Mouse (Mus musculus) liver, embryonic 12.5 days (tissue): Measurements from ENCODE around the gene Wnt10b. TPM values are rescaled to one million over a fixed set of nuclear protein-coding genes. Genes with fewer than 3 reads are reported as not detected.
"Not testable (repeated sequence)": the region's sequence is repeated elsewhere in the genome, so short reads cannot be mapped to it uniquely, and the experiment has no call there.

Experiments
- ATAC-seq: fragments of 200-750 bp; cut with Nextera tagmentation; 2 replicates; pipeline ENCODE4 v1.8.0; 2017; ENCODE audit warnings: moderate number of reproducible peaks, mild to moderate bottlenecking, moderate library complexity
- H3K27ac ChIP-seq: fragments of 300-500 bp; sonication (generic); 2 replicates; pipeline ENCODE4 v1.5.1; 2016; ENCODE audit warnings: mild to moderate bottlenecking
- H3K27me3 ChIP-seq: fragments of 300-500 bp; sonication (generic); replicated peaks from 2 replicates; pipeline ENCODE4 v1.6.1; 2016; ENCODE audit warnings: mild to moderate bottlenecking, moderate library complexity
- H3K36me3 ChIP-seq: fragments of 300-500 bp; sonication (generic); 2 replicates; pipeline ENCODE4 v1.6.1; 2016; ENCODE audit warnings: mild to moderate bottlenecking, moderate library complexity
- H3K4me1 ChIP-seq: fragments of 300-500 bp; sonication (generic); 2 replicates; pipeline ENCODE4 v1.6.1; 2016
- H3K4me2 ChIP-seq: fragments of 300-500 bp; sonication (generic); 2 replicates; pipeline ENCODE4 v1.6.1; 2016; ENCODE audit warnings: mild to moderate bottlenecking, moderate library complexity
- H3K4me3 ChIP-seq: fragments of 300-500 bp; sonication (generic); 2 replicates; pipeline ENCODE4 v1.5.1; 2016; ENCODE audit warnings: mild to moderate bottlenecking, moderate library complexity
- H3K9ac ChIP-seq: fragments of 300-500 bp; sonication (generic); 2 replicates; pipeline ENCODE4 v1.6.1; 2016; ENCODE audit warnings: mild to moderate bottlenecking, moderate library complexity
- H3K9me3 ChIP-seq: fragments of 300-500 bp; sonication (generic); replicated peaks from 2 replicates; pipeline ENCODE4 v1.6.1; 2016; ENCODE audit warnings: mild to moderate bottlenecking, moderate library complexity
- WGBS: fragments of 180-500 bp; shearing (Covaris S2); methylation state at CpG from one replicate; pipeline ENCODE4 v1.1.7; 2016; ENCODE audit not compliant: insufficient replicate concordance; 5-methylcytosine and 5-hydroxymethylcytosine counted together
- polyA plus RNA-seq: library from polyadenylated mRNA; unstranded; fragments of >200 nt; fragmentation: Nextera tagmentation; extraction: Ambion mirVana; gene quantifications from 2 replicates; pipeline ENCODE4 v1.2.1, GENCODE M21; 2016

The Wnt10b gene
- polyA plus RNA-seq, 1 experiment from 2014 or later: not detected

GRCm38 (mm10) chr15:98762201-98762621, 15.7 kb downstream of the Wnt10b start:
- whole genome bisulfite sequencing: 1% methylated on average over 22 of the region's 24 CpGs
- peak overlapping the region; percentile 93 for H3K4me3 ChIP-seq
- H3K27ac ChIP-seq: peak overlapping the region; percentile 68

GRCm38 (mm10) chr15:98754125-98754524, 23.8 kb downstream of the Wnt10b start:
- Histone ChIP-seq H3K4me3 (no peak overlapping the region), H3K27ac (no peak overlapping the region), H3K4me2 (no peak overlapping the region), H3K27me3 (no peaks in the 10 kb centered on the region), H3K36me3 (peaks cover 9% of the 10 kb centered on the region), H3K9ac (no peak overlapping the region), H3K4me1 (peaks cover 19% of the 10 kb centered on the region), H3K9me3 (no peaks in the 10 kb centered on the region)
- no peak for ATAC-seq
- 58% methylated on average over 2 of the region's 2 CpGs for WGBS

More at GRCm38 (mm10) chr15:98762201-98762621, 15.7 kb downstream of the Wnt10b start:
- Histone ChIP-seq H3K36me3 (peaks cover 15% of the 10 kb centered on the region), H3K9me3 (no peaks in the 10 kb centered on the region), H3K4me1 (peaks cover 28% of the 10 kb centered on the region), H3K4me2 (peak overlapping the region; percentile 100), H3K9ac (peak overlapping the region; percentile 87), H3K27me3 (peaks cover 34% of the 10 kb centered on the region)
- ATAC-seq: peak; percentile 72

- ATAC-seq: peak; percentile 87
These were observed 24.9 kb downstream of the Wnt10b start for GRCm38 (mm10) chr15:98753021-98753423.

GRCm38 (mm10) chr15:98749093-98749492, 28.9 kb downstream of the Wnt10b start:
- ATAC-seq: no peak
- no peak overlapping the region for H3K27ac ChIP-seq
- peaks cover 25% of the 10 kb centered on the region for H3K4me1 ChIP-seq
- no peak overlapping the region for H3K4me2 ChIP-seq
- no peak overlapping the region for H3K9ac ChIP-seq
- no peak overlapping the region for H3K4me3 ChIP-seq
- 0 out of 2 replicates have a peak, but pooled peaks cover 6% of the 10 kb centered on the region for H3K36me3 ChIP-seq
- H3K9me3 ChIP-seq: no peaks in the 10 kb centered on the region
- no peaks in the 10 kb centered on the region for H3K27me3 ChIP-seq
- 85% methylated on average over 2 of the region's 2 CpGs for WGBS

More at GRCm38 (mm10) chr15:98753021-98753423, 24.9 kb downstream of the Wnt10b start:
- no peak overlapping the region for H3K9ac ChIP-seq
- H3K27ac ChIP-seq: no peak overlapping the region
- no peaks in the 10 kb centered on the region for H3K27me3 ChIP-seq
- no peak overlapping the region for H3K4me3 ChIP-seq
- H3K36me3 ChIP-seq: peaks cover 9% of the 10 kb centered on the region; the same call in 1 of the 2 replicates
- WGBS: 54% methylated on average over 8 of the region's 8 CpGs
- H3K9me3 ChIP-seq: no peaks in the 10 kb centered on the region
- peaks cover 19% of the 10 kb centered on the region for H3K4me1 ChIP-seq
- H3K4me2 ChIP-seq: no peak overlapping the region

DNA sequence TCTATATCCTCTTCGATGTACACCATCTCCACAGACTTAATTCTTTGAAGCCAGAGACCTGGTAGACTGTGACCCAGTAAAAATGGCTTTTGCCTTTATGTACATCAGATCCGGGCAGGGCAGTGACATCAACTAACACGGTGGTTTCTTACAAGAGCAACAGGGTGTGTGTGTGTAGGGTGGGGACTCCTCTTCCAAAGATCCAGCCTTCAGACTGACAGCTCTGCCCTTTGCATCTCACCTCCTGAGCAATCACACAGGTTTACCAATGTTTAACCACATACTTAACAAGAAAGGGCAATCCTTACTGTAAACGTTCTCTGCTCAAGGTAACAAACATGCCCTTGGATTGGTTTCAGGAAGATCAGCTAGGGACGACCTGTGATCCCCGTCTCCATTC, 30.7 kb downstream of the Wnt10b start:
- peaks cover 8% of the 10 kb centered on the region; the same call in 1 of the 2 replicates for H3K4me1 ChIP-seq
- no peak overlapping the region for H3K9ac ChIP-seq
- WGBS: 74% methylated on average over 6 of the region's 6 CpGs
- H3K27me3 ChIP-seq: no peaks in the 10 kb centered on the region
- no peaks in the 10 kb centered on the region for H3K9me3 ChIP-seq
- no peak overlapping the region for H3K4me2 ChIP-seq
- H3K36me3 ChIP-seq: peaks cover 19% of the 10 kb centered on the region
- H3K27ac ChIP-seq: no peak overlapping the region
- no peak for ATAC-seq
- H3K4me3 ChIP-seq: no peak overlapping the region

DNA sequence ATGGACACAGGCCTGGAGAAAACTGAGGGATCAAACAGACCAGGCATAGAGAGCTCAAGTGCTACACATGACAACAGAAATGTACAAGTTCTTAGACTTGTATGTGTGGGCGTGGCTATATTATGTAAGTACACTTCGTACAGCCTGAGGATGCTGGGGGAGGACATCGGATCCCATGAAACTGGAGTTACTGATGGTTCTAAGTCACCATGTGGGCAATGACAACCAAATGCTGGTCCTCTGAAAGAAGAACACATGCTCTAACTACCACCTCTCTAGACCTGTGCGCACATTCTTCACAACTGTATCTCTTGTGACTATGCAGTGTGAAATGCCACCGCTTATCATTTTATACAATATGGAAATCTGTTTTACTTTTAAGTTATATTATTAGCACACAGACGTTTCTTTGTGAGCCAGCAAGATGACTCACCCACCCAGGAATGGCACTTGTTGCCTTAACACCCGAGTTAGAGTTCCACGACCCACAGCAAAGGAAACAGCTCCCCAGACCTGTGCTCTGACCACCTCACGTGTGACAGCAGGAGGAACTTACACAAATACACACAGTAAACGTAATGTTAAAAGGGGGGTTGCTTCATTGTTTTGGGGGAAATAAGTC, 31.5 kb downstream of the Wnt10b start:
- Histone ChIP-seq H3K4me2 (no peak overlapping the region), H3K4me3 (no peak overlapping the region), H3K9me3 (no peaks in the 10 kb centered on the region), H3K9ac (no peak overlapping the region), H3K4me1 (peaks cover 6% of the 10 kb centered on the region; the same call in 1 of the 2 replicates), H3K27me3 (no peaks in the 10 kb centered on the region), H3K27ac (no peak overlapping the region), H3K36me3 (peaks cover 24% of the 10 kb centered on the region)
- ATAC-seq: no peak
- WGBS: 75% methylated on average over 10 of the region's 10 CpGs

GRCm38 (mm10) chr15:98743863-98744262, 34.1 kb downstream of the Wnt10b start:
- H3K9me3 ChIP-seq, H3K4me3 ChIP-seq, H3K27me3 ChIP-seq, ATAC-seq, H3K9ac ChIP-seq, H3K4me2 ChIP-seq, H3K27ac ChIP-seq: not testable (repeated sequence)
- peaks cover 14% of the 10 kb centered on the region for H3K4me1 ChIP-seq
- 61% methylated on average over 3 of the region's 3 CpGs for WGBS
- peaks cover 44% of the 10 kb centered on the region for H3K36me3 ChIP-seq

DNA sequence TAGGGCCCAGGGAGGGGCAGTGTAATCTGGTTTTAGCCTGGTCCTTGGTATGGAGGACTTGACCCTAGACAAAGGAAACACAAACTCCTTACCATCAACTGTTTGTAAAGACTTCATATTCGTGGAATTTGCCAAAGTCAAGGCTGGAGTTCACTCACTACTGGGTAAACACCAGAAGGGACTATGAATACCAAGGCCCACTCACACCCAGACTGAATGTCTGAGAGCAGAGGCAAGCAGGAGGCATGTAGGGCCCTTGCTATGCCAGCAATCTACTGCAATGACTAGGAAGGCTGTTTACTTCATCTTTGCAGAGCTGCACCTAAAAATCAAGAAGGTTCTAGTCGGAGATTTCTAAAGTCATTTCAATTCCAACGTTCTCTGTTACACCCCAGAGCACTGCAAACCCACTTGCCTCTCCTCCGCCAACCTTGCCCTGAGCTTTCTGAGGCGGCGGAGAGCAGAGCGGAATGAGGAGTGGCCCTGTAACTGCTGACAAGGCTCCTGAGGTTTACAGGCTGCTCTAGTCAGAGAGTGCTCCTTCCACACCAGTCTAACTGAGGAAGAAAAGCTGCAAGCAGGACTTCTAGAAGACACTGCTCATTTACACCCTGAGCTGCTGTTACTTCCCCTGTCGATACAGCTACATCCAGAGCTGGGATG, 35.1 kb downstream of the Wnt10b start:
- Histone ChIP-seq H3K27me3 (no peaks in the 10 kb centered on the region), H3K27ac (no peak overlapping the region), H3K4me1 (peaks cover 14% of the 10 kb centered on the region), H3K9me3 (no peaks in the 10 kb centered on the region), H3K9ac (no peak overlapping the region), H3K4me2 (no peak overlapping the region), H3K36me3 (peaks cover 51% of the 10 kb centered on the region), H3K4me3 (no peak overlapping the region)
- WGBS: 80% methylated on average over 8 of the region's 8 CpGs
- ATAC-seq: no peak

GRCm38 (mm10) chr15:98740219-98740618, 37.7 kb downstream of the Wnt10b start:
- Histone ChIP-seq H3K36me3 (peaks cover 68% of the 10 kb centered on the region), H3K4me3 (no peak overlapping the region), H3K27me3 (no peaks in the 10 kb centered on the region), H3K4me1 (peaks cover 9% of the 10 kb centered on the region), H3K27ac (no peak overlapping the region), H3K9me3 (no peaks in the 10 kb centered on the region), H3K9ac (no peak overlapping the region), H3K4me2 (no peak overlapping the region)
- 74% methylated on average over 8 of the region's 8 CpGs for WGBS
- ATAC-seq: no peak

DNA sequence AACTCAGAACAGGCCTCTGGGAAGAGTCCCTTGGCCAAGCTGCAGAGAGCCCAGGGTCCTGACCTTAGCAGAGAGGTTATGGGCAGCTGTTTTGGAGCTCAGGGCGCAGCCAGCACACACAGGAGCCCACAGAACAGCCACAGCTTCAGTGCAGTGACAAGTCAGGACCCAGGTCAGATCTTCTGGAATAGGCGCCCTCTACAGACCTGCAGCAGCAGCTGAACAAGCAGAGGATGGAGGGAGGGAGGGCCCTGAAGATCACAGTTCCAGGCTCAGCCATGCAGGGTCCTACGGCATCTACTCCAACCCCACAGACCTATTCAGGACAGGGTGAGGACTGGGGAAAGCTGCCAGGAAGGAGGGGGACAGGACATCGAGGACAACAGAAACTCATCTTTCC, 39.2 kb downstream of the Wnt10b start:
- peak; percentile 42 for ATAC-seq
- no peak overlapping the region for H3K9ac ChIP-seq
- H3K4me2 ChIP-seq: no peak overlapping the region
- no peaks in the 10 kb centered on the region for H3K27me3 ChIP-seq
- WGBS: 59% methylated on average over 4 of the region's 4 CpGs
- peaks cover 18% of the 10 kb centered on the region for H3K4me1 ChIP-seq
- H3K4me3 ChIP-seq: no peak overlapping the region
- peak overlapping the region; percentile 50 for H3K27ac ChIP-seq
- peaks cover 65% of the 10 kb centered on the region for H3K36me3 ChIP-seq
- no peaks in the 10 kb centered on the region for H3K9me3 ChIP-seq

GRCm38 (mm10) chr15:98737881-98738280, 40.1 kb downstream of the Wnt10b start:
- H3K36me3 ChIP-seq: peaks cover 61% of the 10 kb centered on the region
- peak overlapping the region; percentile 46; the same call in 1 of the 2 replicates for H3K27ac ChIP-seq
- H3K4me3 ChIP-seq: no peak overlapping the region
- no peaks in the 10 kb centered on the region for H3K9me3 ChIP-seq
- no peak overlapping the region for H3K4me2 ChIP-seq
- no peaks in the 10 kb centered on the region for H3K27me3 ChIP-seq
- H3K4me1 ChIP-seq: peaks cover 27% of the 10 kb centered on the region
- no peak overlapping the region for H3K9ac ChIP-seq
- ATAC-seq: peak; percentile 42; the same call in 1 of the 2 replicates

DNA sequence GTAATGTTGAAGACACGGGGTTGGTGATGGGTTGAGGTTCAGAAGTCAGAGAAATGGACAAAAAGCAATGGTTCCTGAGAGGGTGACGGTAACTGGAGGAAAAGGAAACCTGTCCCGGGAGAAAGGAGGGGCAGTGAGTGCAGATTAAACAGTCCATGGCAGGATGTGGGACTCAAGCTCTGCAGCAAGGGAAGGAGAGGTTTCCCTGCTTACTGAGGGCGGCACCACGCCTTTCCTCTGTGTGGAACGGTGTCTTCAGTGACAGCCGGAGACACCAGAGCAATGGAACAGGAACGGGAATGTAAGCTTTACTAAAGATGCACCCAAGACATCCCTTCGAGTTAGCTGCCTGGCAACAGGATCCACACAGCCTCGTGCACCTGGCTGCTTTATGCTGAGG, 41.4 kb downstream of the Wnt10b start:
- 74% methylated on average over 10 of the region's 10 CpGs for WGBS
- Histone ChIP-seq H3K36me3 (peaks cover 50% of the 10 kb centered on the region), H3K27ac (no peak overlapping the region), H3K9ac (no peak overlapping the region), H3K4me3 (no peak overlapping the region), H3K27me3 (no peaks in the 10 kb centered on the region), H3K9me3 (no peaks in the 10 kb centered on the region), H3K4me2 (no peak overlapping the region), H3K4me1 (peaks cover 38% of the 10 kb centered on the region)
- ATAC-seq: no peak
